Mouse (Mus musculus) midbrain, embryonic 11.5 days (tissue): ENCODE measurements around the gene Polrmt. TPM values are rescaled to one million over a fixed set of nuclear protein-coding genes. Genes with fewer than 3 reads are reported as not detected.

Experiments used
- ATAC-seq: fragments of 200-750 bp; cut with Nextera tagmentation; 2 replicates; pipeline ENCODE4 v1.8.0; 2017; ENCODE audit warnings: moderate TSS enrichment, moderate library complexity; ENCODE audit not compliant: low FRiP score
- DNase-seq: peaks from one replicate; pipeline ENCODE4 v3.0.0; 2015; ENCODE audit warnings: low spot score; ENCODE audit errors: missing footprints
- H3K27ac ChIP-seq: fragments of 300-500 bp; sonication (generic); 2 replicates; pipeline ENCODE4 v1.5.1; 2014; ENCODE audit warnings: low read depth, low read length
- H3K27me3 ChIP-seq: fragments of 300-500 bp; sonication (generic); 2 replicates; pipeline ENCODE4 v1.6.1; 2014; ENCODE audit warnings: mild to moderate bottlenecking, low read length, moderate library complexity, mixed read lengths; ENCODE audit not compliant: control insufficient read depth, insufficient read depth
- H3K36me3 ChIP-seq: fragments of 300-500 bp; sonication (generic); 2 replicates; pipeline ENCODE4 v1.6.1; 2014; ENCODE audit warnings: mild to moderate bottlenecking, low read length, moderate library complexity, mixed read lengths; ENCODE audit not compliant: control insufficient read depth, insufficient read depth
- H3K4me1 ChIP-seq: fragments of 300-500 bp; sonication (generic); 2 replicates; pipeline ENCODE4 v1.6.1; 2014; ENCODE audit warnings: low read length; ENCODE audit not compliant: control insufficient read depth, insufficient read depth
- H3K4me2 ChIP-seq: fragments of 300-500 bp; sonication (generic); 2 replicates; pipeline ENCODE4 v1.6.1; 2014; ENCODE audit warnings: mild to moderate bottlenecking, moderate library complexity
- H3K4me3 ChIP-seq: fragments of 300-500 bp; sonication (generic); 2 replicates; pipeline ENCODE4 v1.5.1; 2014; ENCODE audit warnings: low read depth, low read length
- H3K9ac ChIP-seq: fragments of 300-500 bp; sonication (generic); 2 replicates; pipeline ENCODE4 v1.6.1; 2014; ENCODE audit warnings: low read length
- H3K9me3 ChIP-seq: fragments of 300-500 bp; sonication (generic); 2 replicates; pipeline ENCODE4 v1.6.1; 2016; ENCODE audit warnings: low read length; ENCODE audit not compliant: control insufficient read depth
- WGBS: fragments of 180-500 bp; shearing (Covaris S2); extraction: QIAGEN DNeasy Blood & Tissue Kit; methylation state at CpG from one replicate; pipeline ENCODE4 v1.1.7; 2014; 5-methylcytosine and 5-hydroxymethylcytosine counted together
- polyA plus RNA-seq: library from polyadenylated mRNA; unstranded; fragments of >200 nt; fragmentation: Nextera tagmentation; extraction: Ambion mirVana; gene quantifications from 2 replicates; pipeline ENCODE4 v1.2.1, GENCODE M21; 2014

Polrmt gene
- polyA plus RNA-seq, 1 experiment from 2014 or later = 31.2 TPM

DNA sequence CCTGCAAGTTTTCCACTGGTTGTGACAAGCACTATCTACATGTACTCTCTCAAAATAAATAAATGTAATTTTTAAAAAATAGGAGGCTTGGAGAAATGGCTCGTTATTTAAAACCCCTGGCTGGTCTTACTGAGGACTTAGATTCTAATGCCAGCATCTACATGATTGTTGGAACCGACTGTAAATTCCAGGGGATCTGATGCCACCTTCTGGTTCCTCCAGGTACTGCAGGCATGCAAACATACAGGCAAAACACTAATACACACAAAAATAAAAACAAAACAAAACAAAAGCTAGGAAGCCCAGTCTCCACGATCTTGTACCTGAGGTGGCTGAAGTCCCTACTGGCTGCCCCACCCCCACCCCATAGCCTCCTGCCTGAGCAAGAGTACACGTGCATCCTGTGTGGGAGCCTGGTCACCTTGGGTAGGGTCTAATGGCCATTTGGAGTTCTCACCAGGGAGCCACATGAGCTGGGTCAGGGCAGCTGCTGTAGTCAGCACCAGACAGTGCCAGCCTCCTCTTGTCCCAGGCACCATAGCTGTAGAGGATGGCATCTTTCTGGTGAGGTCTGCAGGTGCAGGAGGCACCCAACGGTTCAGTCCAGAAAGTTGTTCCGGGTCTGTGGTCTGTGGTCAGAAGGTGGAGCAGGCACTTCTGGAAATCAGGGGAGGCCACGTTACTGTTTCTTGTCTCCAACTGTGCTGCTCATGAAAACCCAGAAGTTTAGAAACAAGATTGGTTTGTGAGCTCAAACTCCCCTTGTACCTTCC is 42.2 kb upstream of the Polrmt start:
- 33% methylated on average over 7 of the region's 7 CpGs for WGBS
- Histone ChIP-seq H3K4me1 (peaks cover 2% of the 10 kb centered on the region; the same call in 1 of the 2 replicates), H3K27ac (no peak overlapping the region), H3K27me3 (no peaks in the 10 kb centered on the region), H3K9ac (no peak overlapping the region), H3K4me3 (no peak overlapping the region), H3K4me2 (no peak overlapping the region), H3K9me3 (no peaks in the 10 kb centered on the region), H3K36me3 (no peaks in the 10 kb centered on the region)
- DNase-seq (peak; percentile 97), ATAC-seq (0 out of 2 replicates have a peak, but pooled peaks have one; percentile 26)

DNA sequence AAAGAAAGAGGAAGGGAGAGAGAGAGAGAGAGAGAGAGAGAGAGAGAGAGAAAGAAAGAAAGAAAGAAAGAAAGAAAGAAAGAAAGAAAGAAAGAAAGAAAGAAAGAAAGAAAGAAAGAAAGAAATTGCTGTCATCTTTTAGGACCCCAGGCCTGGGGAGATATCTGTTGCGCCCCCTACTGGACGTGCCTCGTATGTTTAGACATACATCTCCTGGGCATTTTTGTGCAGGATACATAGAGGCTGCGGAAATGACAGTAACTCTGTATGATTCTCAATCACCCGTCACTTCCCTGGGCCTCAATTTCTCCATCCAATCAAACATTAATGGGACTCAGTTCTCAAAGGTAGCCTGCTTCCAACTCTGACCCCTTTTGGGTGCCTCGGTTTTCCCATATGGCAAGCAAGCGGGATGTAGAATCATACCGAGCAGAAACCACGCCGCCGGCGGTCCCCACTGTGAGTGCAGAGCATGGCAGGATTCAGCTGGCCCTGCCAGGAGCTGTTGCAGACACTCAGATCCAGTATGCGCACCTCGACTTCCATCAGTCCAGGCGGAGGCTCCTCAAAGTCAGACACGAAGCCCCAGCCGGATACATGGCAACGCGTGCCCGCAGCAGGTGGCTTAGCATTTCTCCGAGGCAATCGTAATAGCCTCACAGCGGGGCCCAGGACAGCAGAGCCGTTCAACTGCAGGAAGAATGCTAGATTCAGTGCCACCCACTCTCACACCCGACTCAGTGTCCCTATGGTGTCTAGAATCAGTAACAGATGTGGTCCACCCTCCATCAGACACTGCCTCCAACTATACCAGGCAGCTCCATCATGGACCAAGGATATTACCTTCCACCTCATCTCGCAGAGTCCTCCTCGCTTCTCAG is 37.8 kb upstream of the Polrmt start:
- Histone ChIP-seq H3K9me3 (no peaks in the 10 kb centered on the region), H3K4me1 (peaks cover 8% of the 10 kb centered on the region), H3K27ac (no peak overlapping the region), H3K9ac (no peak overlapping the region), H3K36me3 (no peaks in the 10 kb centered on the region), H3K4me3 (no peak overlapping the region), H3K4me2 (no peak overlapping the region), H3K27me3 (peaks cover 16% of the 10 kb centered on the region)
- peak; percentile 91 for DNase-seq
- 48% methylated on average over 27 of the region's 27 CpGs for WGBS
- no peak for ATAC-seq

DNA sequence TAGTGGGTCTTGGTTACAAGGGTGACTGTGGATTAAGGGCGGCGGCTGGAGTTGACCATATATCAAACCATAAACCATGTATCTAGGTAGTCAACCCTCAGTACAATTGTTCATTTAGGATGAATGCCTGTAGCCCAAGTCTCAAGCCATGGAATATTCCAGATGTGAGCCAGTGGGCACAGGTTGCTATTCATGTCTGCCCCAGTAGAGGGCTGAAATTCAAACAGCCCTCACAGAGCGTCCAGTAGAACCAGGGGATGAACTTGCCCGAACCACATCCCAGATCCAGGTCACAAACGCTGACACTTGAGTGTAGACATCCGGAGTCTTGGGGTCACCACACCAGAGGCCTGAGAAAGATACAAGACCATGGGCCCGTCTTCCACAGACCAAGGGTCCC is 36.7 kb upstream of the Polrmt start:
- H3K27ac ChIP-seq = no peak overlapping the region
- WGBS = 68% methylated on average over 7 of the region's 7 CpGs
- H3K4me2 ChIP-seq = no peak overlapping the region
- ATAC-seq (no peak), DNase-seq (no peak)
- H3K9me3 ChIP-seq = no peaks in the 10 kb centered on the region
- H3K36me3 ChIP-seq = no peaks in the 10 kb centered on the region
- H3K27me3 ChIP-seq = peaks cover 27% of the 10 kb centered on the region
- no peak overlapping the region for H3K9ac ChIP-seq
- H3K4me3 ChIP-seq = no peak overlapping the region
- H3K4me1 ChIP-seq = peaks cover 8% of the 10 kb centered on the region

- no peaks in the 10 kb centered on the region for H3K36me3 ChIP-seq
- H3K4me3 ChIP-seq = no peak overlapping the region
- no peak overlapping the region for H3K4me2 ChIP-seq
- no peaks in the 10 kb centered on the region for H3K9me3 ChIP-seq
- ATAC-seq (no peak), DNase-seq (no peak)
- H3K9ac ChIP-seq = no peak overlapping the region
- peaks cover 37% of the 10 kb centered on the region for H3K27me3 ChIP-seq
- 58% methylated on average over 5 of the region's 5 CpGs for WGBS
- no peak overlapping the region for H3K27ac ChIP-seq
- peaks cover 8% of the 10 kb centered on the region for H3K4me1 ChIP-seq
Observed at GRCm38 (mm10) chr10:79781956-79782355, 35.6 kb upstream of the Polrmt start.

DNA sequence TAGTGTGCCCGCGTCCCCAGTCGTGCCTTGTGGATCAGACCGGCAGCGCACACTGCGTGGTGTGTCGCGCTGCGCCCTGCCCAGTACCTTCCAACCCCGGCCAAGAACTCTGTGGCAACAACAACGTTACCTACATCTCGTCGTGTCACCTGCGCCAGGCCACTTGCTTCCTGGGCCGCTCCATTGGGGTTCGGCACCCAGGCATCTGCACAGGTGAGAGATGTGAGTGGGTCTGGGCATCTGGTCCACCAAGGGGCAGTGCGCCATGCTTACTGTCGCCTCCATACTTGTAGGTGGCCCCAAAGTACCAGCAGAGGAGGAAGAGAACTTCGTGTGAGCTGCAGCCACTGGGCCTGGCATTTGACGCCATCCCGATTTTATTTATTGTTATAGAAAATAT is 34.8 kb upstream of the Polrmt start:
- Histone ChIP-seq H3K36me3 (no peaks in the 10 kb centered on the region), H3K4me2 (peak overlapping the region; percentile 43), H3K9ac (no peak overlapping the region), H3K27ac (no peak overlapping the region), H3K9me3 (no peaks in the 10 kb centered on the region), H3K4me1 (peaks cover 8% of the 10 kb centered on the region), H3K27me3 (peaks cover 43% of the 10 kb centered on the region), H3K4me3 (0 out of 2 replicates have a peak overlapping the region, but pooled peaks have one; percentile 25)
- no peak for ATAC-seq
- WGBS = 27% methylated on average over 21 of the region's 21 CpGs
- DNase-seq = no peak

DNA sequence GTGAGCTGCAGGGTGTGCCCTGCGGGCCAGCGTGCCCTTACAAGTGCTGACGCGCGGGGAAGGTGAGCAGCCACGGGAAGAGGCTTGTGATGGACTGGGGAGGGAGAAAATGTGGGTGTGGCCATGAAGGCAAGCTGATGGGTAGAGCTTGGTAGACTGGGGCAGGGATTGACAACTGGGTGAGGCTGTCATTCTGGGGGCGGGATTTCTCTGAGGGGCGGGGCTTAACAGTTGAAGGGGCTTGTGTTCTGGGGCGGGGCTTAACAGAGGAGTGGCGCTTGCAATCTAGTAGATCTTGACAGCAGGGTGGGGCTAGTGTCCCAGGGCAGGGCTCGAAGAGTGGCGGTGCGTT is 34.3 kb upstream of the Polrmt start:
- no peaks in the 10 kb centered on the region for H3K9me3 ChIP-seq
- peak overlapping the region; percentile 25 for H3K4me3 ChIP-seq
- peaks cover 43% of the 10 kb centered on the region for H3K27me3 ChIP-seq
- no peak overlapping the region for H3K9ac ChIP-seq
- H3K4me2 ChIP-seq = peak overlapping the region; percentile 43
- peaks cover 8% of the 10 kb centered on the region for H3K4me1 ChIP-seq
- WGBS = under 1% methylated on average over 13 of the region's 13 CpGs
- DNase-seq = peak; percentile 95
- H3K27ac ChIP-seq = no peak overlapping the region
- no peak; the same call in 1 of the 2 replicates for ATAC-seq
- no peaks in the 10 kb centered on the region for H3K36me3 ChIP-seq

DNA sequence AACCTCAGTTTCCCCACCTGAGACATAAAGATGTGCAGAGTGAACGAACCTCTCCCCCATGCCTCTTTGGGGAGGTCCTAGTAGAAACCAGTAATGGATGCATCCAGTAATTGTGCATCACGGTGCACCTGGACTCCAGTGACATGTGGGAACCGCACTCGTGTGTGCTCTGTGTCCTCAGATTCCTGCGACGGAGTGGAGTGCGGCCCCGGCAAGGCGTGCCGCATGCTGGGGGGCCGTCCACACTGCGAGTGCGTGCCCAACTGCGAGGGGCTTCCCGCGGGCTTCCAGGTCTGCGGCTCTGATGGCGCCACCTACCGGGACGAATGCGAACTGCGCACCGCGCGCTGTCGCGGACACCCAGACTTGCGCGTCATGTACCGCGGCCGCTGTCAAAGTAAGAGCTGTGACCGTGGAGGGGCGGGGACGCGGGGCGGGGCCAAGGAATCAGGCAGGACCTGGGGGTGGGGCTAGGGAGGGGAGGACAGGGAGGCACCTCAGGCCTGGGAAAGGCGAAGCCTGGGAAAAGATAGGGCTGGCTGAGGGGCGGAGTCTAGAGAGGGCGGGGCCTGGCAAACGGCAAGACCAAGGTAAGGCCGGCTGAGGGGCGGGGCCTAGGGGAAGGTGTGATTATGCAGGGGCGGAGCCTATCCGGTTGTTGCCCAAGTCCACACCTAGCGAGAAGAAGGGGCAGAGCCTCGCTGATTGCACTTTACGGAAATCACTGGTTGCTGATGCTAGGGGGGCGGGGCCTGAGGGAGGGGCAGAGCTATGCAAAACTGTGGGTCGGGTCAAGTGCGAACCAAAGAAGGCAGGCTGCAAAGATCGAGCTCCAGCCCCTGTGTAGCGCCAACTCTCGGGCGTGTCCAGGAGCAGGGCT is 33.6 kb upstream of the Polrmt start:
- Histone ChIP-seq H3K9ac (no peak overlapping the region; the same call in 1 of the 2 replicates), H3K4me1 (peaks cover 8% of the 10 kb centered on the region)

DNA sequence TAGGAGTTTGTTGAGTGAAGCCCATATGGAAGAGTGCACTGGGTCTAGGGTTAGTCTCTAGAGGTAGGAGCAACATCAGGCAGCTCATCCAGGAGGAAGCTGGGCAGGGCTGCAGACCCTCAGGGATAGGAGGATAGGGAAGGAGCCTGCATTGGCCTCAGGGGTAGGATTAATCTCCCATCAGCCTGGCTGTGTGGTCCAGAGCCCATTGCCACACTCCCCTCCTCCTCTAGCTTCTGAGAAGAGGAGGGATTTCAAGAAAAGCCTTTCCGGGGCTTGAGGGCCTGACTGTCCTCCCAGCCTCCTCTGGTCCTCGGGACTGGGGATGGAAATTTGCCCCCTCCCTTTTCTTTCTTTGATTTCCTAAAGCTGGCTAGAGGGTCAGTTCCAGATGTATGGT is 32.8 kb upstream of the Polrmt start:
- H3K4me3 ChIP-seq = no peak overlapping the region
- DNase-seq (peak; percentile 86), ATAC-seq (no peak)
- H3K27ac ChIP-seq = no peak overlapping the region
- H3K27me3 ChIP-seq = peaks cover 43% of the 10 kb centered on the region
- 8% methylated on average over 2 of the region's 2 CpGs for WGBS
- no peak overlapping the region for H3K9ac ChIP-seq
- H3K36me3 ChIP-seq = no peaks in the 10 kb centered on the region
- H3K4me2 ChIP-seq = no peak overlapping the region
- H3K9me3 ChIP-seq = no peaks in the 10 kb centered on the region; the same call in 1 of the 2 replicates
- H3K4me1 ChIP-seq = peaks cover 8% of the 10 kb centered on the region

More for the DNA sequence above, 33.6 kb upstream of the Polrmt start:
- 2% methylated on average over 55 of the region's 55 CpGs for WGBS
- Histone ChIP-seq H3K36me3 (no peaks in the 10 kb centered on the region), H3K4me3 (peak overlapping the region; percentile 25), H3K9me3 (no peaks in the 10 kb centered on the region; the same call in 1 of the 2 replicates), H3K4me2 (peak overlapping the region; percentile 43), H3K27me3 (peaks cover 43% of the 10 kb centered on the region), H3K27ac (no peak overlapping the region)
- peak; percentile 100 for DNase-seq
- ATAC-seq = peak; percentile 91
